Comparison of ENCODE assay signal across 21 mouse cellular contexts in genomic region chr2:168884641-168885040, GRCm38 (mm10).
DNase-seq lines count a peak whose midpoint lies in the region; ATAC-seq and TF ChIP-seq lines count a peak whose summit lies in the region.
"Had no signal": no experiment of that assay in that cellular context is flagged by ENCODE, and none has a peak within 500 bp of the region (broad histone marks: within the 10 kb centered on the region; RNA-seq: fewer than 3 reads in every experiment).

No protein-coding gene starts in this region.

- no peaks in the 10 kb centered on the region for H3K27me3 ChIP-seq in liver, postnatal 0 days (ENCODE audit: insufficient read depth, low read length)
- no peaks in the 10 kb centered on the region for H3K27me3 ChIP-seq in liver, embryonic 12.5 days (replicated peaks)
- no peaks in the 10 kb centered on the region for H3K27me3 ChIP-seq in stomach, embryonic 15.5 days (replicated peaks)
- H3K27me3 ChIP-seq: embryonic facial prominence, embryonic 12.5 days; forebrain, embryonic 13.5 days; hindbrain, embryonic 13.5 days; limb, embryonic 13.5 days had no signal

- WGBS in liver, postnatal 0 days (ENCODE audit: insufficient replicate concordance) = 49% methylated on average over 8 of the region's 8 CpGs
- 48% methylated on average over 8 of the region's 8 CpGs for WGBS in liver, embryonic 12.5 days (ENCODE audit: insufficient replicate concordance)
- 29% methylated on average over 8 of the region's 8 CpGs for WGBS in stomach, embryonic 15.5 days

- no peak overlapping the region for H3K9ac ChIP-seq in liver, postnatal 0 days (replicated peaks)
- no peak overlapping the region for H3K9ac ChIP-seq in liver, embryonic 12.5 days
- no peak overlapping the region for H3K9ac ChIP-seq in stomach, embryonic 15.5 days
- H3K9ac ChIP-seq: embryonic facial prominence, embryonic 12.5 days; forebrain, embryonic 13.5 days; hindbrain, embryonic 13.5 days; limb, embryonic 13.5 days had no signal

- H3K4me3 ChIP-seq in liver, postnatal 0 days (ENCODE audit: low read depth, low read length) = no peak overlapping the region
- no peak overlapping the region for H3K4me3 ChIP-seq in liver, embryonic 12.5 days
- H3K4me3 ChIP-seq in stomach, embryonic 15.5 days (replicated peaks) = no peak overlapping the region
- H3K4me3 ChIP-seq: embryonic facial prominence, embryonic 12.5 days; erythroblast, embryonic 14.5 days; forebrain, embryonic 13.5 days; hindbrain, embryonic 13.5 days; limb, embryonic 13.5 days had no signal

- H3K9me3 ChIP-seq in liver, postnatal 0 days (ENCODE audit: low read length) = no peaks in the 10 kb centered on the region
- no peaks in the 10 kb centered on the region for H3K9me3 ChIP-seq in liver, embryonic 12.5 days (replicated peaks)
- H3K9me3 ChIP-seq in stomach, embryonic 15.5 days = no peaks in the 10 kb centered on the region
- H3K9me3 ChIP-seq: embryonic facial prominence, embryonic 12.5 days; forebrain, embryonic 13.5 days; hindbrain, embryonic 13.5 days; limb, embryonic 13.5 days had no signal

- no peak for TF ChIP-seq EP300 in liver, postnatal 0 days (IDR thresholded peaks at IDR 0.05; ENCODE audit: low read depth)

- ATAC-seq in liver, postnatal 0 days = no peak
- ATAC-seq in liver, embryonic 12.5 days = no peak
- ATAC-seq in granulocyte monocyte progenitor cell, adult 5-6 weeks (replicated peaks; ENCODE audit: poor library complexity, severe bottlenecking) = peak; percentile 94
- ATAC-seq in stomach, embryonic 15.5 days (ENCODE audit: insufficient read depth, low FRiP score, low read depth) = peak; percentile 56; the same call in 1 of the 2 replicates
- ATAC-seq: forebrain, embryonic 13.5 days; inflammation-experienced regulatory T-cells, adult 6 months had no signal

- H3K27ac ChIP-seq in liver, postnatal 0 days (ENCODE audit: low read depth) = no peak overlapping the region
- no peak overlapping the region for H3K27ac ChIP-seq in liver, embryonic 12.5 days
- no peak overlapping the region for H3K27ac ChIP-seq in stomach, embryonic 15.5 days
- H3K27ac ChIP-seq: embryonic facial prominence, embryonic 12.5 days; forebrain, embryonic 13.5 days; hindbrain, embryonic 13.5 days; limb, embryonic 13.5 days had no signal

- no peaks in the 10 kb centered on the region for H3K4me1 ChIP-seq in liver, postnatal 0 days (ENCODE audit: insufficient read depth)
- H3K4me1 ChIP-seq in liver, embryonic 12.5 days = no peaks in the 10 kb centered on the region
- peaks cover 5% of the 10 kb centered on the region for H3K4me1 ChIP-seq in stomach, embryonic 15.5 days
- H3K4me1 ChIP-seq: embryonic facial prominence, embryonic 12.5 days; forebrain, embryonic 13.5 days; hindbrain, embryonic 13.5 days; limb, embryonic 13.5 days had no signal

- no peak for TF ChIP-seq CTCF in liver, postnatal 0 days (IDR thresholded peaks at IDR 0.05; ENCODE audit: low read depth)

- no peak overlapping the region for H3K4me2 ChIP-seq in liver, postnatal 0 days (ENCODE audit: low read depth, low read length)
- no peak overlapping the region for H3K4me2 ChIP-seq in liver, embryonic 12.5 days
- no peak overlapping the region for H3K4me2 ChIP-seq in stomach, embryonic 15.5 days
- H3K4me2 ChIP-seq: embryonic facial prominence, embryonic 12.5 days; forebrain, embryonic 13.5 days; hindbrain, embryonic 13.5 days; limb, embryonic 13.5 days had no signal

- no peaks in the 10 kb centered on the region for H3K36me3 ChIP-seq in liver, postnatal 0 days (replicated peaks; ENCODE audit: insufficient read depth, low read length)
- H3K36me3 ChIP-seq in liver, embryonic 12.5 days = no peaks in the 10 kb centered on the region
- no peaks in the 10 kb centered on the region for H3K36me3 ChIP-seq in stomach, embryonic 15.5 days
- H3K36me3 ChIP-seq: embryonic facial prominence, embryonic 12.5 days; hindbrain, embryonic 13.5 days; limb, embryonic 13.5 days had no signal

- DNase-seq in liver, postnatal 0 days = peak; percentile 34
- peak; percentile 25 for DNase-seq in A20 (ENCODE audit: low read depth, low spot score)
- no peak for DNase-seq in thymus, postnatal 4 days
- DNase-seq in gastrocnemius, postnatal 10 days = no peak
- DNase-seq: adrenal gland, adult 2 months; cerebellum, adult 9-11 months; gastrocnemius, postnatal 25 days; kidney, adult 2 months; kidney, postnatal 10 days; layer of hippocampus, postnatal 36 days; spleen, adult 18-20 months; thymus, adult 2 months had no signal

Comparison
In these comparisons a context has a peak if more than half of its experiments do, and no peak if none do; other contexts are left out.
1. ATAC-seq: peak in granulocyte monocyte progenitor cell, adult 5-6 weeks (single experiment) and stomach, embryonic 15.5 days (single experiment); none in liver, postnatal 0 days (single experiment) and liver, embryonic 12.5 days (single experiment).
2. DNase-seq: peak in liver, postnatal 0 days (single experiment) and A20 (single experiment); none in thymus, postnatal 4 days (single experiment) and gastrocnemius, postnatal 10 days (single experiment).